Comparison of ENCODE assay signal across 10 mouse cellular contexts in genomic region chr6:84270518-84271165, GRCm38 (mm10).
DNase-seq lines count a peak whose midpoint lies in the region; ATAC-seq lines count a peak whose summit lies in the region.
"Had no signal": no experiment of that assay in that cellular context is flagged by ENCODE, and none has a peak within 500 bp of the region (broad histone marks: within the 10 kb centered on the region; RNA-seq: fewer than 3 reads in every experiment).

No protein-coding gene starts in this region.

- peak; percentile 67 for DNase-seq in gastrocnemius, adult 18-20 months (ENCODE audit: low spot score)
- DNase-seq in gastrocnemius, postnatal 4 days (ENCODE audit: low spot score in 2 of 2), result no peak
- peak; percentile 52 to 64 for DNase-seq in gastrocnemius, adult 8-10 months (ENCODE audit: low spot score in 2 of 2)
- peak; percentile 32 for DNase-seq in heart, postnatal 4 days
- DNase-seq in lung, postnatal 36 days, result peak; percentile 58
- DNase-seq in frontal cortex, postnatal 25 days (ENCODE audit: low spot score in 2 of 2), result no peak
- DNase-seq in right cerebral cortex, adult 2 months (ENCODE audit: low spot score in 2 of 2), result no peak
- DNase-seq: layer of hippocampus, postnatal 36 days had no signal

- ATAC-seq in intestine, embryonic 15.5 days, result no peak

- H3K27me3 ChIP-seq in intestine, embryonic 15.5 days (replicated peaks), result no peaks in the 10 kb centered on the region

- no peak overlapping the region for H3K27ac ChIP-seq in intestine, embryonic 15.5 days

- peaks cover 11% of the 10 kb centered on the region for H3K4me1 ChIP-seq in intestine, embryonic 15.5 days (replicated peaks)

- H3K9ac ChIP-seq in intestine, embryonic 15.5 days, result no peak overlapping the region

- no peaks in the 10 kb centered on the region for H3K36me3 ChIP-seq in intestine, embryonic 15.5 days

- H3K4me2 ChIP-seq in intestine, embryonic 15.5 days (replicated peaks), result no peak overlapping the region

- H3K4me3 ChIP-seq in intestine, embryonic 15.5 days (replicated peaks), result no peak overlapping the region
- H3K4me3 ChIP-seq: erythroblast, embryonic 14.5 days had no signal

- 35% methylated on average over 12 of the region's 12 CpGs for WGBS in intestine, embryonic 15.5 days

- no peaks in the 10 kb centered on the region for H3K9me3 ChIP-seq in intestine, embryonic 15.5 days

Comparison
In these comparisons a context has a peak if more than half of its experiments do, and no peak if none do; other contexts are left out.
1. DNase-seq: peak in gastrocnemius, adult 18-20 months (single experiment), gastrocnemius, adult 8-10 months (2 of 2), heart, postnatal 4 days (single experiment) and lung, postnatal 36 days (single experiment); none in gastrocnemius, postnatal 4 days (0 of 2), frontal cortex, postnatal 25 days (0 of 2) and right cerebral cortex, adult 2 months (0 of 2).